Mouse (Mus musculus) layer of hippocampus, adult 18-20 months (tissue): ENCODE data around the gene Micu1. TPM values are rescaled to one million over a fixed set of nuclear protein-coding genes. Genes with fewer than 3 reads are reported as not detected.

Experiments
- DNase-seq, 2 experiments: peaks; one replicate each; pipeline ENCODE4 v3.0.0; 2022; ENCODE audit warnings: low spot score in 2 of 2
- total RNA-seq, 2 experiments: library from RNA; stranded (reverse); gene quantifications; 2 replicates each; pipeline ENCODE4 v1.2.3; 2021

Micu1 gene
- total RNA-seq, 2 experiments from 2014 or later: 97.8 to 101 TPM

DNA sequence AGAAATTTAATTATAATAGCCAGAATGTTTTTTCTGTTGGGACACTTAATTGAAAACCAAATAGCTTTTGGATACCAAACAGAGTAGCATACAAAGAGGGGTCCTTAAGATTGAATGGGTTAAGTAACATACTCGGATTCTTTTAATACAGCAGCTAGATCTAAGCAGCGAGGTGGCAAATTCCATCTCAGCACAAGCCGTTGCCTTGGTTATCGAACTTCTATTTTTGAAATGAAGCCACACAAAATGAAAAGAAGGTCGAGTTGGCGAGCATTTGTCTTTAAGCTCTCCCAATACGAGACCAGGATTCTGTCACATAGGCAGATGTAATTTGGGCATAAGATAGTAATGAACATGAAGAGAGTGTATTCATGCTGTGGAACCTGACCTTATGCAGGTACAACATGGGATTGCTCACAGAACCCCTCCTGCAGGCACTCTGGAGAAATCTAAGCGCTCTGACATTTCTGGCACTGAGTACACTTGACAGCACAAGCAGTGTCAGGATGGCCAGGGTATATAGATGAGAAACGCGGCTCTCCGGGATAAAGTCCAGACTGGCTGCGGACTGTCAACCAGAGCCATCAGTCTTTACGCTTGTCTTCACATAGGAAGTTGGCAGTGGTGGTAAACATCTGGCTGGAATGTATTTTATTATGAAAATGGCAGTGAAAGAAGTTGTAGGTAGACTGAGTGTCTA, 71.3 kb downstream of the Micu1 start:
- DNase-seq: peak in 1 of 2 experiments; percentile 52

DNA sequence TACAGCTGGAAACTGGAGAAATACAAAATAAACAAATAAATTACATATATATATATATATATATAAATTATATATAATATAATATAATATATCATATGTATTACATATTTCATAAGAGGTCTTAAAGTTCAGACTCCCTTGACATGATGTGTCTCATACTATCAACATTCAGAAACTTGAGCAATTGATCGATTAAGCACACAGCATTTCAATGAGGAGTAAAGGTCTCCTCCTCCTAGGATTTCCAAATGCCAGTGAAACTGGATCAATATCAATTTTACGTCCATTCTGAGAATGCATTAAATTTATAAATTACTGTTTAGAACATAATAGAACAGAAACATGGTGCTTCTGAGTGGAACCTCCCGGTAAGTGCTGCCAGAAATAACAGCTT, 71.9 kb downstream of the Micu1 start:
- DNase-seq: no peak

DNA sequence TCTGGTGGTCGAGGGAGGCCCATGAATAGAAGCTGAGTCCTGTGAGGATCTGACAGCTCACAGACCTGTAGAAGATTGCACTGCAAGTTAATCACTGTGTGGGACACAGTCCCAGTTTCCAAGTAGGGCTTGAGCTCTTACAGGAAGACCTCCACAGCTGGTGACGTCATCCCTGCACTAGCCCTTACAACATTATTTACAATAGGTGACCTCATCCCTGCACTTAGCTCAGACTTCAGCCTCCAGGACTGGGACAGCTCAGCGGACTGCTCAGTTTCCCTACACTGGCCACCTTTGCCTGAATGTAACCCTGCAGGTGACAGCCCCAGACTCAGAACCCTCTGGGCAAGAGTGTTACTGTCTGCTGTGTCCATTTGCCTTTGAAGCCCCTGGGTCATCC, 75.0 kb downstream of the Micu1 start:
- DNase-seq: no peak

DNA sequence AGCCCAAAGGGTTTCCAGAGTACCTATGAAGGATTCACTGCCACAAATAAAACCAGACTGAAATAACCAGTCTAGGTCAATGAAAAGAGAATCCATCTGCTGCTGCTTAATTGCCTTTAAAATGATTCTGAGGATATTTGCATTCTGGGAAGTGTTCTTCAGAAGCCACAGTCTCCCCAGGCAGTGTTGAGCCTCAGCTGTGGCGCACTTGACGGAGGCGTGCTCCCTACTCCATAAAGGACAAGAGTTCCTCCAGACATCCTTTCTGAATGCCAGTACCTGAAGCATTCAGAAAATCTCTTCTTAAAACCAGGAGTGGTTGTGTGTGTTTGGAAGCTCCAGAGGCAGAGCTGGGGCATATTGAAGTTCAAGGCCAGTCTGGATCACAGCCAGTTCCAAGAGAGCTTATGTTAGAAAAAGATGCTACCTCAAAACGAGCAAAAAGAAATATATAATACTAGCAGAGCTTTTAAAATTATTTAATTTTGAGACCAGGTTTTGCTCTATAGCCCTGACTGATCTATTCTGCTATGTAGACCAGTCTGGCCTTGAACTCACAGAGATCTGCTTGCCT, 75.9 kb downstream of the Micu1 start:
- no peak for DNase-seq

DNA sequence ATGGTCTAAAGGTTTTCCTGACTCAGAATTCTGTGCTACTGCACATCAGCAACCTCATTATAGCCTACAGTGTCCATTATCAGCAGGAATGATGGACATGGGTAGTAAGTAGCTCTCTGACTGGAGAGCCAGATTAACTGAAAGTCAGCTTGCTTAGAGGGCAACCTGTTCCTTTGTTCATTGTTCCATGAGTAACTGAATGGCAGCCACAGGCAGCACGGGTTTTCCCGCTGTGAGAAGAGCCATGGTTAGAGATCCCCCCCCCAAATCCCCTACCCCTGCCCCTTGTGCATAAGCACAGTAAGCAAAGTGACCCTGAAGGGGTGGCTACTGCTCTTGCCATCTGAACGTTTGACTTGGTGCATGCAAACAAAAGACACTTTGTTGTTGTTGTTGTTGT, 78.4 kb downstream of the Micu1 start:
- DNase-seq: no peak

DNA sequence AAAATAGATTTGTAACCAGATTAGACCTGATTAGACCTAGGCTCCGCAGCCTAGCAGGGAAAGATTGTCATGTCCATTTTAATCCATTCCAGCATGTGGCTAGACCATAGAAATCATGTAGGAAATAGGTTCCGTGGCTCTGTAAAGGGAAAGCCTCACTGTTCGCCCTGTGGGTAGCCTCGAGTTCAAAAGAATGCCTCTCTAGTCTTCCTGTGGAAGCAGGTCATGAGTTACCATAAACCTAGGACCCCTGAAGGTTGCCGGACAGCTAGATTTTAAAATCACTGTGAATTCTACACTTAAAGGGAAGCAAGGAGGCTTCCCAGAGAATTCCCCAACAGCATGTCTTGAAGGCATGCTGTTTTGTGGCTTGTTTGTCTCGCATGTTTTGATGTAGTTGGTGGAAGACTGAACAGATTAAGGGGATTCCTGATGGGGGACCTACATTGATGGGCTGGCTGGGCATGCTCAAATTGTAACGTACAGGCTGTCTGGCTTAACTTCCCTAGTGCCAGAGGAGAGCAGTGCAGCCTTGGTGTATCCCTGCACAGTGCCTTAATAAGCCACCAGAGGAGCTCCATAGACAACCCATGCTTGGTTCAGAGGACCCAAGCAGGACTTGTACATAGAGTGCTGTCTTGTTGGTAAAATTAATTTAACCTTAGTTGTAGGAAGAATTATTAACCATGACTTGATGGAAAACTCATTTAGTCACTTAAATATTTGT, 79.1 kb downstream of the Micu1 start:
- no peak for DNase-seq

DNA sequence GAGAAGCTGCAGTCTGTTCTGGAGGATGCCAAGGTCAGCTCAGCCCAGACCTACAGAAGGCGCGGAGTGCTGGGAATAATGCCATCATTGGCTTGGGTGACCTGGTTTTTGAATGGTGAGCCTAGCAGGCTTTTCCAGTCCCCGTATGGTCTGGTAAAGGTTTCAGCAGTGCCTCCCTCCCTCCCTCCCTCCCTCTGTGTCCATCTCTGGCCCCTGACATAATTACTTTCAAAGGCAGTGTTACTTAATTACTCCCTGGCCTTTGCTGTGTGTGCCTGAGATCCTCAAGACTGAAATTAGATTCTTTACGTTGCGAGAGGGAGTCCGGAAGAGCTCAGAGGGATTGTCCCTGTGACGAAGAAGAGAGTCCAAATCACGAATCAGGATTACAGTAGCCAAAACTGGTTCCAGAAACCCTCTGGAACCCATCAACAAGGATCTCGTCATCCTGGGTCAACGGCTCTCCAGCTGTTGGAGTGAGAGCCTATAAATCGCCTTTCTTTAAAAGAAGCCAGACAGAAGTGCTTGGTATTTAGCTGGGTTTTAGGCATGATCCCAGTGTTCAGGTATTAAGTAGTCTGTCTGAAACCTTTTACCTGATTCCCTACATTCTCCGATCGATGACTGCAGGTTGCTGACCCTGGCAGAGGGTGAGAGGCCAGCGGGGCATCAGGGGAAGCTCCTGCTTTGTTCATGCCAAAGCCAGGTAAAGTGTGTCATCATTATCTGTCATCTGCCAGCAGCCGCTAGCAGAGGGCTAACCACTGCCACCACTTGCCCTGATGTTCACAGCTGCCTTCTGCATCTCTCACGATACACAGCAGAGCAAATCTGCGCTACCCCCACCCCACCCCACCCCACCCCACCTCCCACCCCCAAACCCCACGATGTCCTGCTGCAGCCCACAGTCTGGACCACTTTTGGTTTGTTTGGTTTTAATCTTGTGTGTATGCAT, 82.7 kb downstream of the Micu1 start:
- no peak for DNase-seq

DNA sequence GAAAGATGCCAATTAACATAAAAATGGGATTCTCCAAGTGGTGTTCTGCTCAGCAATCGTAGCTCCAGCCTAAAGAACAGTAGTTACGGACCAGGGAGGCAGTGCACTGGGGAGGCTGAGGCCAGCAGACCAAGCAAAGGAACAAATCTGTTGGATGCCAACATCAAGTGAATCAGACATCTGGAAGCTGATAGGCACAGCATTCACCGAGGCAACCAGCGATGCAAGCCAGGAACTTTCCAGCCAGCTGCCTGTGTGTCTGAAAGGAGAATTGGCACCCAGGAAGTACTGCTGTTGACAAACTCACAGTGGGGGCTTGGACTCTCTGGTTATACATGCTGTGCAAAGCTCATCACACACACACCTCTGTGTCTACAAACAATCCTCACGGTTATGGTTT, 84.0 kb downstream of the Micu1 start:
- peak; percentile 22 to 43 for DNase-seq

DNA sequence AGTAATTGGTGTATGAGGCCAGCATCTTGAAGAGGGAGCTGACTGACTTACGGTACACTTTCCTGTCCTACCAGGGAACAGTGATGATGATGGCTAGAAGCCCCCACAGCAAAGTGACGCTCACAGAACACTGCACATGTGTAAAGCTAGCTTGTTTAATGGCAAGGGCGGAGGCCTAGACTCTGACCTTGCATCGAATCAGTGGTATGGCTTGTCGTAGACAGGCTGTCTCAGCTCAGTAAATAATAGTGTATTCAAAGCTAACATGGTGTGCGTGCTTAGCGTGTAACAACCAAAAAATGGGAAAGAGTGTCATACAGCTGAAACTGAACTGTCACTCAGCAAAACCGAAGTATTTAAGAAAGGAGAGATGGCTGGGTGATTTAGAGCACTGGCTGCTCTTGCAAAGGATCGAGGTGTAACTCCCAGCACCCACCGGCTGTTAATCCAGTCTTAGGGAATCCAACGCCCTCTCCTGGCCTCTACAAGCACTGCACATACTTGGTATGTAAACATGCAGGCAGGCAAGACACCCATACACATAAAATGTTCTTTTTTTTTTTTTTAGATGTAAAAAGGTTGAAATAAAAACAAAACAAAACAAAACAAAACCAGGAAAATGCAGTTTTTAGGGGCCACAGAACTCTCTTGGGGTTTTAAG, 85.0 kb downstream of the Micu1 start:
- no peak for DNase-seq

DNA sequence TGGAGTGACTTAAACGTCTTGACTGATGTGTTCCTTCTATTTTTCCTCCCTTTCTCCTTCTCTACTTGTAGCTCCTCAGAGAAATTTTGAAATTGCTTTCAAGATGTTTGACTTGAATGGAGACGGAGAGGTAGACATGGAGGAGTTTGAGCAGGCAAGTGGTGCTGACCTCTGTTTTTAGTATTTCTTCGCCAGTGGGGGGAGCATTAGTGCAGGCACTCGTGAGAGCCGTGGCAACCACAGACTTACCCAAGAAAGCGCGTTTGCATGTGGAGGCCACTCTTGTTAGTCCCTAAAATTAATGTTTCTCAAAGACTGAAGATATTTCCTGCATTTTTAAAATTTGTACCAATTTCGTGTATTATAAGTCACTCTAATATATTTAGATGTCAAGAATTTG, 85.6 kb downstream of the Micu1 start:
- DNase-seq: no peak

DNA sequence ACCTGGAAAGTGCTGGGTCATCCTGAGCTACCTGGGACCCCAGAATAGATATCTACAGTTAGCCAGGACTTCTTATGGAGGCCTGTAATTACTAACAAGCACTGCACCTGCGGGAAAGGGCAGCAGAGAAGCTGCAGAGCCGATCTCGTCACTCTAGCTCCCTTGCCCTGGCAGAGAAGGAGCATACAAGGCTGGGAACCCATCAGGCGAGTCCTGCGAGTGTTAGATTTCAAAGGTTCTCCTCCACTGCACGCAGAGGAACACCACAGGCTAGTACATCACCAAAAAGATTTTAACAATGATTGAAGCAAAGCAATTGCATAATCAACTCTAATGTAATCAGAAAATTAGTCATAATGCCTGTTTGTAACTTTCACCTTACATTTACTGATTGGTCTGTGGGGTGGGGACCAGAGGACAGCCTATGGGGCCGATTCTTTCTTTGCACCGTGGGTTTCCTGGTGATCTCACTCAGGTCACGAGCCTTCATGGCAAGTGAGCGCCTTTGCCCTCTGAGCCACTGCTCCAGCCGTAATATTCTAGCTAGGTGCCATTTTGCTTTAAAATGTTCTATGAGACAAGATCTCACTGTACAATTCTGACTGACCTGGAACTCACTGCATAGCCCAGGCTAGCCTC, 88.1 kb downstream of the Micu1 start:
- no peak for DNase-seq

DNA sequence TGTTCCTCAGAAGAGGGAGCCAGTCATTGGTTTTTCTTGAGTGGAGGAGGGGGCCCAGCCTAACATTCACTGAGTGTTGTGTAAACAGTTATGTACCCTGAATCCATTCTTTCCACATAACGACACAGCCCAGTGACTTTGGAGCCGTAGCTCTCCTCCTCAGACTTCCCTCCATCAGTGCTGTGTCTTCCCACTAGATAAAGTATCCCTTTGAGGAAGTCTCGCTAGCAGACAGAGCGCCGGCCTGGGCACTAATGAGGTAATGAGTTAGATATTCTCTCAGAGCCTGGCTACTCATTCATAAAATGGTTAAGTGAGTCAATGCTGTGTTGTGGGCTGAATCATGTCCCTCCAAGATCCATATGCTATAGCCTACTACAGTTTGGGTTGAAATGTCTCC, 89.6 kb downstream of the Micu1 start:
- DNase-seq: no peak

DNA sequence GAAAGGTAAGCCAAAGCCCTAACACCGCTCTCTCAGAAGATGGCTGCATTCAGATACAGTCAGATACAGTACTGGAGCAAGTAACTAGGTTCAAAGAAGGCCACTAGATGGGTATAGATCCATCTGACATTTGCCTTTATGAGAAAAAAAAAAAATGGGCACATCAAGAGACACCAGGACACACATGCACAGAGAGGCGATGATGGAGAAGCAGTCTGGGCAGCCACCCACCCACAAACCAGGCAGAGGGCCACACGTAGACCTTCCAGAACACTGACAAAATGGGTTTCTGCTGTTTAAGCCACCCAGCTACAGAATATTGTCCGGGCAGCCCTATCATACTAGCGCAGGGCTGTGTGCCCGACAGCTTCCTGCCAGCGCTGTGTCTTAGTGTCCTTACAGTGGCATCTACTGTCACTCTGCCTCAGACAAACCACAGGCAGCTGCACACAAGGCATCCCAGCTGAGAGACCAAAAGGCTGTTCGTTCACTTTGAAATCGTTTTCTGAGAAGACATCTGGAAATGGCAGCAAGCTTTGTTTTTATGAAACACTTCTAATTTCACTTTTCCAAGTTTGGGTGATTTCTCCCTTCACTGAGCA, 90.4 kb downstream of the Micu1 start:
- no peak for DNase-seq

DNA sequence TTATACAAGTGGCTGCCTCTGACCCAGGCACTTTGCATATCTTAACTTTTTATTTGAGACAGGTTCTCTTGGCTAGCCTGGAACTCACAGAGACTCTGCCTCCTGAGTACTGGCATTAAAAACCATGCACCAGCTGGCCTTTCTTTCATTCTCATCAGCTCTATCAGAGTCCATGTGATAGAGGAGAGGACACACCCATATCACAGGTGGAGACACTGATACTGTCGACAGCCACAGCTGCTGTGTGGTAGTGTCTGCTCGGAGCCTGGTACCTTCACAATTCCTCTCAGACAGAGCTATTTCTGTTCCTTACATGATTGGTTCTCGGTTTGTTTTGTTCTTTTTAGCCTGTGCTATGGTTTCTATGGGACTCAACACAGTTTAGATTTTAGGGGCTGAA, 91.2 kb downstream of the Micu1 start:
- DNase-seq: no peak

DNA sequence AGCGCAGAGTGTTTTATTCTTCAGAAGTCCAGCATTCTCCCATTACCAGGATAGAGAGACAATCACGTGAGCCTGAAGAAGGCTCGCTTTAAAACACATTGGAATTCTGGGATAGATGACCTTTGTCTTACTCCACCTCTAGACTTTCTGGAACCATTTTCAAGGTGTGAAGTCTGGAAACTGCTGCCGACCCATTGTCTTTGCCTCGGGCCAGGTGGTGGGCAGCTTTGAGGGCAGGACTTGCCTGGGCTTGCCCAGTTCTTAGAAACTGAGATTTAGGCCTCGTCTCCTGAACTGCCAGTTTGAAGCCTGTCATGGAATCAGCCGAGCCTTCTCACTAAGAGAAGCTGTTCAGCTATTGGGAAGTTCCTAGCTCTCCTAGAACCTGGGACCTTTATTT, 92.8 kb downstream of the Micu1 start:
- DNase-seq: no peak

DNA sequence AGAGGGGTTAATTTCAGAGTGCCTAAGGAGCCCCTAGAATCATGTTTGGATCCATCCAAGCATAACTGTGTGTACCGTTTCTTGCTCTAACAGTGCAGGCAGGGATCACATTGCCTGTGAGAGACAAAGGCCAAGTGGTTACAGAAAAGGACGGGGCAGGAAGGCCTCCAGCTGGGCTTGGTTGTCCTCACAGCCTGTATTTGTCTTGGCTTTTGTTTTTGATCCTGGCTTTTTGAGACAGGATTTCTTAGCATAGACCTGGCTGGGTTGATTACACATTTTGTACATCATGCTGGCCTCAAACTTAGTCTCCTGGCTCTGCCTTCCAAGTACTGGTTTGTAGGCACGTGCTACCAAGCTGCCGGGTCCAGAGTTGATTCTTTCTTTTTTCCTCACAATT, 93.6 kb downstream of the Micu1 start:
- DNase-seq: no peak

DNA sequence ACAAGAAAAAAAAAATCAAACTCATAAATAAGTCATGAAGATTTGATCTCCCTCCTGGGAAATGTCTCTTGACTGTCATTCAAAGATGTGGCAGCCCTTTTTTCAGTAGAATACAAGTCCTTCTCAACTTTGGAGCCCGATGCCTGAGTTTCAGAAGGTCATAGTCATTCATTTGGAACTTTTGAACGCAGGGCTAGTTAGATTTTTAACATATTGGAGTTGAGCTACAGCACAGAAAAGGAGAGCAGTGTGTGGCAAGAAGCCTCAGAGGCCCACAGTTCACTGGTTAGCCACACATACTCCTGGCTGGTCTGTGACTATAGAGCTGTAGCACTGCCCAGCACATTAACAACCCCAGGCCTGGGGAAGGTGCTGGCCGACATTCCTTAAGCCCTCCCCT, 96.1 kb downstream of the Micu1 start:
- no peak for DNase-seq

DNA sequence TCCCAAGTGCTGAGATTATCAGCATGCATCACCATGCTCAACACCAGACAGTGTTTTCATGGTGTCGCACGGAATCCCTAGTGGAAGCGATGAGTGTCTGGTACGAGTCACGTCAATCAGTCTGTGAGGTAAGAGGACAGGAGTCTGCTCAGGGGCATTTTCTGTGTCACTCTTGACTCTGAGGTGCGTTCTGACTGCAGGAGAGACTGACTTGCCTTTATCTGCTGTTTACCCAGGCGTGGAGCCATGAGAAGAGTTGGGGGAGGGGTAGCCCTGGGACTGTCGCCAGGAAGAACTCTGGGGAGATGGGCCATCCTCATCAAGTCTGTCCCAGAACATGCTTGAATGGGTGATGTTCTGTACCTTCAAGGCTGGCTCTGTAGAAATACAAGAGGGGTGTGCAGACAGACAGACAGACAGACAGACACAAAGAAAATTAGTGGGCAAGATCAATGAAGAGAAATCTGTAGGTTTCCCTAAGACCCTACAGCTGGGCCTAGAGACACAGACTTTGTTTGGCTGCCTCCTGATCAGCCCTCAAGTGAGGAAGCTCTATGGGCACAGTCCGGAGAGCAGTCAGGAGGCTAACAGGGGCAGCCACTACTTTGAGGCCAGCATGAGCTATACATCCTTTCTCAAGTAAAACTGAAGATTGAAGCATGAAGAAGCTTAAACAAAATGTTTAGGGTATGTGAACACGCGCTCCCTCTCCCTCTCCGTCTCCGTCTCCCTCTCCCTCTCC, 97.2 kb downstream of the Micu1 start:
- DNase-seq: no peak

DNA sequence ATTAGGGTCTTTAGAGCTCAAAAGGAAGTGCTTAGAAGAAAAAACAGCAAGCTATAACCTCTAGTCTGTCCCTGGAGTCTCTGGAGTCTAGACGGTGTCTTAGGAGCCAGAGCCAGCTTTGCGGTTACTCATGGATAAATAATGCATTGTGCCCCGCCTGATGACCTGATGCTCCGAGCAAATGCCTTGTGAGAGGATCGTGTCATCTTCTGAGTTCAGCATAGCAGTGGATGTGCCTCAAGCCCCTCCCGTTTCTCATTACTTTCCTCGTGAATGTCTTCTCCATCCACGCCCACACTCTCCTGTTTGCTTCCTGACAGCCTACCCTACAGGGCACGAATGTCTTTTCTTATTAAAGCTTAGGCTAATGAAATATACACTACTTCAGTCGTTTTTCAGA, 97.9 kb downstream of the Micu1 start:
- DNase-seq: no peak
